Mouse (Mus musculus): ENCODE measurements around the gene Spop.

Spop gene

DNA sequence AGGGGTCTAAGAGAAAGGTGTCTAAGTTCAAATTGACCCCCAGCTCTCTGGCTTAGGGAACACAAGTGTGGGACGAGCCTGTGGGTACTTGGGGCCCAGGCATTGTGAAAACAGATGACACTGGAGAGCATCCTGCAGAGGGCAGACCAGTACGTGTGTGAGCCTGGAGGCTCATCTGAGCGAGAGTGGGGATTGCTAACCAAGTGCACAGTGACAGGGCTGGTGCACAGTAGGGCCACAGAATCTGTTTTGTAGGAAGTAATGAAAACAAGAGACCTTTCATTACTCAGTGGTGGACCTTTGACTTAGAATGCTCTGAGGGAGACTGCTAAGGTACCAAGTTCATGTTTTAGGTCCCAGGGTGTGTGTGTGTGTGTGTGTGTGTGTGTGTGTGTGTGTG, 106.1 kb downstream of the Spop start:
- DNase-seq (ENCODE audit: low spot score), result no peak

DNA sequence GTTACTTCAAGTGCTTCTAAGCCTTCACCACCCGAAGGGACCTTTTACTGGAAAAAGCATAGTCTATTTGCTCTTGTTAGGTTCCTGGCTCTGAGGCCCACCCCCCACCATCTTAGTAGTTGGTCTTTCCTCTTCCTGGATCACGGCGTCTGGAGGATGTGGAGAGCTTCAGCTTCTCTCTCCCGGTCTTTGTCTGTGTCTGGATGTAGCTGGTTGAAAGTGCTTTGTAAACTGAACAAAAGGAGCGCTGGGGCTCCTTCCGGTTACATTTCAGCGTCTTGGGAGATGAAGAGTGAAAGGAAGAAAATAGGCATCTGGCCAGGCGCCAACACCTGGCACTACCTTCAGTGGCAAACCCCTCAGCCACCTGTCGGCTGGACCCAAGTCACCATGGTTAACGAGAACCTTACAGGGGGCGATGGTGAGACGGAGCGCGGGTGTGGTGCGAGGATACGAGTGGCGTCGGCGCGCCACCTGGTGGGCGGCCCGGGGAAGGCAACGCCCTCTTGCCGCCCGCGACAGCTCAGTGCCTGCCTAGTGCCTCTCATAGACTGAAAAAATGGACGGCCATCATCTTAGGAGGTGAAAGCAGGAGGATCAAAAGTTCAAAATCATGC, 106.7 kb downstream of the Spop start:
- peak; percentile 55 for DNase-seq (ENCODE audit: low spot score)

DNA sequence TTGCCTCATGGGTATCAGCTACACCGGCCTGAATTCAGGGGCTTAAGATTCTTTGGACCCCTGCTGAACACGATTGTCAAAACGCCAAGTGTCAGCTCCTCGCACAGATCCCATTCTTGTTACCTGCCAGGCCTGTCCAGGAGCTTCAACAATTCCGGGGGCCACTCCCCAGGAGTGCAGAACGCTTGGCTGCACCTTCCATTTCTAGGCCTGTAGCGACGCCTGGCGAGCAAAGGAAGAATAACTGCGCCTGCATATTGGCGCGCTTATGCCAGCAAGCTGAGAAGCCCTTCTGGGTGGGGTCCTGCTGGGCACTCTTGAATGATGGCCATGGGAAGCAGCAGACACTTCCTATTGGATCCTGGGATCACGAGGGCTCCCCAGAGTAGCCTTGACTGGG, 107.7 kb downstream of the Spop start:
- peak; percentile 43 for DNase-seq (ENCODE audit: low spot score)

DNA sequence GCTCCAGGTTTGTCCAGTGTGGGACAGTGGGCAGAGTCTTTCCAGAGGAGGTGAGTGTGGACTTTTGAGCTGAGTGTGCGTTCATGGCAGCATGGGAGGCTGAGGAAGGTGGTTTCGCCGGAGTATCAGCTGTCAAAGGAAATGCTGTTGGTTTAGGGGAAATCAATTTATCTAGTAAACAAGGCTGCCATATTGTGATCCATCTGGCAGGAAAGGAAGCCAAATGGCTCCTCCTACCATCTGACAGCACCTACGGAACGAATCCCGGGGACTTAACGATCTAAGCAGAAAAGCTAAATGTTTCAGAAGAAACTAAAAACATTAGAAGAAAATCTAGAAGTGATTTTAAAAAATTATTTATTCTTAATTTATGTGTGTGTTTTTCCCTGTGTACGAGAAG, 113.4 kb downstream of the Spop start:
- no peak for DNase-seq (ENCODE audit: low spot score)

DNA sequence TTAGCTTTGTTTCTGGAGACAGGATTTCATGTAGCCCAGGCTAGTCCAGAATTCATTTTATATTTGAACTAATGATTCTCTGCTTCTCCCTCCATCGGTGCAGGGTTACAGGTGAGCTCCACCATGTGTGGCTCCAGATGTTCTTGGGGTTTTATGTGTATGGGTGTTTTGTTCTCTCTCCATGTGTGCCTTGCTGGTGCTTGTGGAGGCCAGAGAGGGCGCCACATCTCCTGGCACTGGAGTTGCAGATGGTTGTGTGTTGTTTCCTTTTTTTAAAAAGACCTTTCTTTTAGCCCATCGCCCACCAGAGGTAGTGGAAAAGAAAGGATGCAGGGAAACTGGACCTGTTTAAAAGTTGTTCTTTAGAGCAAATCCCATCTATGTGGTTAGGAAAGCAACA, 114.4 kb downstream of the Spop start:
- DNase-seq (ENCODE audit: low spot score), result no peak

DNA sequence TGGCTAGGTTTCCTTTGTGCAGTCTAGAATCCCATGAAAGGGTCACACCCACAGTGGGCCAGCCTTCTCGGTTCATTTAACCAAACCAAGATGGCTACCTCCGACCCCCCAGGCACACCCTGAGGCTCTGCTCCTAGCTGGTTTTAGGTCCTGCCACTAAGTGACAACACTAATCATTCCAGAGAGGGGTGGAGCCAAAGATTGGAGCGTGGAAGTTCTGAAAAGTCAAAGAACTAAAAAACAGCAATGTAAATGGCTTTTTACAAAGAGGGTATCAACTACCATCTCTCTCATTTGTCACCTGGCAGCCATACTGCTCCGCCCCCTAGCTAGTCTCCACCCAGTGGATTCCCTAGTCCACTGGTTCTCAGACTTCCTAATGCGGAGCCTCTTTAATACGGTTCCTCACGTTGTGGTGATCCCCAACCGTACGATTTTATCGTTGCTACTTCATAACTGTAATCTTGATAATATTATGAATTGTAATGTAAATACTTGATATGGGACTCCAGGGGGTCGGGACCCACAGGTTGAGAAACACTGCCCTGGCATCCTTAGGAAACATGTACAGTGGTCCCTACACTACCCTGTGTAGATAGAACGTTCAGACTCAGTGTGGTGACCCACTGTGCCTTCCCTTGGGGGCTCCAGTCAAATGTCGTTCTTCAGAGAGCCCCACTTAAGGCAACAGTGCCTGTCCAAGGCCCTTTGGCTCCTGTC, 118.6 kb downstream of the Spop start:
- no peak for DNase-seq (ENCODE audit: low spot score)

DNA sequence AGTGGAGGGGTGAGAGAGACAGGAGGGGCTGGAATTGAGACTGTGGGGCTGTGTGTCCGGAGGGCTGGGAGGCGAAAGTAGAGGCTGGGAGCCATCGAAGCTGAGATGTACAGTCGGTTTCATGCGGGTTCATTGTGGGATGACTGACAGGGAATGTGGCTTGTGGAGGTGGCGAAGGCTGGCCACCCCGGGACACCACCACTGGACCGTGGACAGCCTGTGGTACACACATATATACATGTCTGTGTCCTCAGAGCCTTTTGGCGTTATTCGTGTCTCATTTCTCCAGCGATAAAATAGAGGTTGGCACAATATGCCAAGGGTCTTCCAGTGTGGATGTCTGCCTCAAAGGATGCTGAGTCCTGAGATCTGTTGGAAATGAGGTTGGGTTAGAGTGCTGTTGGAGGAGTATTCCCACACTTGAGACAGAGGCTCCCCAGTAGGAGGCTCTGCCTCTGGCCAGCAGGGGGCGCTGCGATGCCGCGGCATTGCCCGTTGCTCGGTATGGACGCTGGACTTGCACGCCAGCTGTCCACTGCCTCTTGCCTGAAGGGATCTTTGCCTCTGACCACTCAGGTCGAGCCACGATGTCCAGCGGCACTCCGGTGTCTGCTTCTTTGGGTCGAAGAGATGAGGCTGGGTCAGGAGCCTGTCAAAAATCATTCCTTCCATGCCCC, 119.7 kb downstream of the Spop start:
- DNase-seq (ENCODE audit: low spot score), result peak; percentile 85

DNA sequence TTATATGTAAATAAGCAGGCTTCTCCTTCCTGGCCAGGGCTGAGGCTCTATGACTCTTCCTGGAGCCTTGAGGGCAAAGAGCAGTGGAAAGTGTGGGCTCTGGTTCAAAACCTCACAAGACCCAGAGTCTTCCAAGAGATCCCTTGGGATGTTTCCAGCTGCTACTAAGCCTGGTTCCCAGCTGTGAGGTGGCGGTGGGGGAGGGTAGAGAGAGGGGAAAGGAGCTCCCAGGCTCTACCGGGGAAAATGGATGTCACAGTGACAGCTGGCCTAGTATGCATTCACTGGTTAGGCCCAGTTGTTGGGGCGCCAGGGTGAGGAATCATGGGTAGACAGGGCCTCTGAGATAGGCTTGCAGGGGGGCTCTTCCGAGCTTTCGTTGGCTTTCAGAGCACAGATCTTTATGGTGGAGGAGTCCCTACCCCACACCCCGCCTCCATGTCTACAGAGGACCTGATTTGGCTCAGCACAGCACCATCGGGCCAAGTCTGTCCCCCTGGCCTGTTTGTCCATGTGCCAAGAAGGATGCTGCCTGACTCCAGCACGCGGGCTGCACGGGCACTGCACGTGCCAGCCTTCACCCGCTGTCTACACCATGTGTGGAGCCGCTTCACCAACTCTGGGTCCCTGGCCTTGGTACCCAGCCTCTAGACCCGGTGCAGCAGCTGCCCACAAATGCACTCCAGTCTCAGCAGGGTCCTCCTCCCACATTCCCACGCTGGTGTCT, 124.7 kb downstream of the Spop start:
- no peak for DNase-seq (ENCODE audit: low spot score)

DNA sequence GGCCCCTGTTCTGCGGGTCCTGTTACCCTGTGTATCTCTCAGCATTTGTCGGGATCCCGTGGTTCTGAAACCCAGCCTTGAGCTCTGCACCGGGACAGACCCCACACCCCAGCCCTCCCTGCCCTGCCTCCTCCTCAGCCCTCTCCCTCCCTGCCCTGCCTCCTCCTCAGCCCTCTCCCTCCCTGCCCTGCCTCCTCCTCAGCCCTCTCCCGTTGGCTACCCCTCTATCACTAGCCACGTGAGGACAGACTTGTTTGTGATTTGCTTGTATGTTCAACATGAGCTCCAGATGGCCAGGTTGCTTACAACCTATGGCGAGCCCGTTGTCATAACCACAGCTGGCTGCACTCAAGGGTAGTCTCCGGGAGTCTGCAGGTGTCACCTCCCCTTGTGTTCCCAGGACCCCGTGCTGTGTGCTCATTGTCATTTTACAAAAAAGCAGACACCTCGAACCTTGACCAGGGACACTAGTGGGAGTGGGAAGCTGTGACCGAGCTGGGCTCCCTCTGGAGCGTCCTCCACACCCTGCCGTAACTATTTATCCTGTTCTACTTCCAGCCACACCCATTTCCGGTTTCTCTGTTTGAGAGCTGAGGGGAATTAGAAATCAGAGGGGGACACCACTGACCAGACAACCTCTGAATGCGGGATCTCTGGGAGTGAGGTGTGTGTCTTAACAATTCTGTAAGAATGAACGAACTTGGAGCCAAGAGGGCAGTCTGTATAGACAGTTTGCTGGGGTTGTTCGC, 126.9 kb downstream of the Spop start:
- no peak for DNase-seq (ENCODE audit: low spot score)
